In genomic region chr14:56778200-56778932, GRCm38 (mm10) we compare ENCODE assay signal across 7 mouse cellular contexts. TPM values are rescaled to one million over a fixed set of nuclear protein-coding genes. Genes with fewer than 3 reads are reported as not detected.
A peak's percentile ranks its signal among the peaks of the same experiment; 100 is the strongest.
DNase-seq lines count a peak whose midpoint lies in the region; ATAC-seq lines count a peak whose summit lies in the region.

Gene Pspc1, minus strand, starts transcription at chr14:56778316.

- no peaks in the 10 kb centered on the region for H3K9me3 ChIP-seq in embryonic facial prominence, embryonic 11.5 days (replicated peaks; ENCODE audit: control insufficient read depth, low read length)
- no peaks in the 10 kb centered on the region for H3K9me3 ChIP-seq in limb, embryonic 10.5 days (replicated peaks)
- H3K9me3 ChIP-seq in midbrain, embryonic 13.5 days, result no peaks in the 10 kb centered on the region

- peak; percentile 97 for ATAC-seq in embryonic facial prominence, embryonic 11.5 days (replicated peaks; ENCODE audit: insufficient number of reproducible peaks, low FRiP score, low TSS enrichment, low read depth)
- peak; percentile 80 for ATAC-seq in granulocyte monocyte progenitor cell, adult 5-6 weeks (replicated peaks; ENCODE audit: poor library complexity, severe bottlenecking)
- peak; percentile 98 for ATAC-seq in midbrain, embryonic 13.5 days

- DNase-seq in adrenal gland, postnatal 14 days, result peak; percentile 98
- DNase-seq in embryonic facial prominence, embryonic 11.5 days (ENCODE audit: low spot score), result peak; percentile 99
- peak; percentile 97 for DNase-seq in kidney, adult 11 months
- peak; percentile 99 for DNase-seq in limb, embryonic 10.5 days (ENCODE audit: low spot score)
- peak; percentile 95 for DNase-seq in spleen, adult 12 weeks (ENCODE audit: low spot score)

- peak within 1 kb of the TSS; percentile 71 for H3K4me2 ChIP-seq in embryonic facial prominence, embryonic 11.5 days (ENCODE audit: low read depth, low read length)
- peak within 1 kb of the TSS; percentile 78 for H3K4me2 ChIP-seq in midbrain, embryonic 13.5 days (replicated peaks)

- peak within 1 kb of the TSS; percentile 91 for H3K27ac ChIP-seq in embryonic facial prominence, embryonic 11.5 days (replicated peaks; ENCODE audit: low read depth, low read length)
- H3K27ac ChIP-seq in limb, embryonic 10.5 days, result peak within 1 kb of the TSS; percentile 95
- H3K27ac ChIP-seq in midbrain, embryonic 13.5 days, result peak within 1 kb of the TSS; percentile 94

- under 1% methylated on average over 36 of the region's 36 CpGs for WGBS in embryonic facial prominence, embryonic 11.5 days
- under 1% methylated on average over 36 of the region's 36 CpGs for WGBS in limb, embryonic 10.5 days
- under 1% methylated on average over 36 of the region's 36 CpGs for WGBS in midbrain, embryonic 13.5 days

- H3K36me3 ChIP-seq in embryonic facial prominence, embryonic 11.5 days (replicated peaks; ENCODE audit: control insufficient read depth, insufficient read depth, low read depth, low read length), result no peaks in the 10 kb centered on the region
- H3K36me3 ChIP-seq in limb, embryonic 10.5 days, result peaks cover 13% of the 10 kb centered on the region
- H3K36me3 ChIP-seq in midbrain, embryonic 13.5 days, result no peaks in the 10 kb centered on the region

- peak within 1 kb of the TSS; percentile 96 for H3K4me3 ChIP-seq in embryonic facial prominence, embryonic 11.5 days (ENCODE audit: low read depth, low read length)
- H3K4me3 ChIP-seq in limb, embryonic 10.5 days, result peak within 1 kb of the TSS; percentile 96
- H3K4me3 ChIP-seq in midbrain, embryonic 13.5 days (replicated peaks), result peak within 1 kb of the TSS; percentile 88

- no peaks in the 10 kb centered on the region for H3K27me3 ChIP-seq in embryonic facial prominence, embryonic 11.5 days (ENCODE audit: control insufficient read depth, insufficient read depth, low read length)
- no peaks in the 10 kb centered on the region for H3K27me3 ChIP-seq in limb, embryonic 10.5 days (ENCODE audit: low read depth, poor library complexity, severe bottlenecking)
- H3K27me3 ChIP-seq in midbrain, embryonic 13.5 days, result no peaks in the 10 kb centered on the region

- H3K9ac ChIP-seq in embryonic facial prominence, embryonic 11.5 days (replicated peaks; ENCODE audit: low read length), result peak within 1 kb of the TSS; percentile 93
- H3K9ac ChIP-seq in midbrain, embryonic 13.5 days (replicated peaks), result peak within 1 kb of the TSS; percentile 87

- peaks cover 4% of the 10 kb centered on the region; the same call in 1 of the 2 replicates for H3K4me1 ChIP-seq in embryonic facial prominence, embryonic 11.5 days (ENCODE audit: control insufficient read depth, insufficient read depth, low read length)
- H3K4me1 ChIP-seq in limb, embryonic 10.5 days, result peaks cover 14% of the 10 kb centered on the region
- peaks cover 34% of the 10 kb centered on the region for H3K4me1 ChIP-seq in midbrain, embryonic 13.5 days (replicated peaks)

RNA-seq across cellular contexts. Expression of gene Pspc1, which starts in this region (rescaled TPM):
- 31.2 and 39.2 TPM in 2 replicates for total RNA-seq in adrenal gland, postnatal 14 days (2021)
- polyA plus RNA-seq in embryonic facial prominence, embryonic 11.5 days (2014; fragmentation: Nextera tagmentation; extraction: Ambion mirVana), result 59.6 and 60.2 TPM in 2 replicates
- 45.1 and 58.0 TPM in 2 replicates for total RNA-seq in granulocyte monocyte progenitor cell, adult 5-6 weeks (2014; fragmentation: Nextera tagmentation)
- 109 and 184 TPM in 2 replicates for total RNA-seq in granulocyte monocyte progenitor cell, adult 5-6 weeks (2017)
- polyA plus RNA-seq in limb, embryonic 10.5 days (2016; fragmentation: Nextera tagmentation; extraction: Ambion mirVana), result 37.0 and 42.6 TPM in 2 replicates
- polyA plus RNA-seq in midbrain, embryonic 13.5 days (2015; fragmentation: Nextera tagmentation; extraction: Ambion mirVana), result 47.5 and 51.1 TPM in 2 replicates

Comparison
In these comparisons a context has a peak if more than half of its experiments do, and no peak if none do; other contexts are left out.
1. Peak in every context shown above with its lines: DNase-seq, ATAC-seq, H3K4me3 ChIP-seq and H3K27ac ChIP-seq.